Mouse (Mus musculus): ENCODE data around the gene Mbnl2. TPM values are rescaled to one million over a fixed set of nuclear protein-coding genes. Genes with fewer than 3 reads are reported as not detected.

Mbnl2 gene
- polyA plus RNA-seq, 1 experiment from 2014 or later: 14.6 TPM

DNA sequence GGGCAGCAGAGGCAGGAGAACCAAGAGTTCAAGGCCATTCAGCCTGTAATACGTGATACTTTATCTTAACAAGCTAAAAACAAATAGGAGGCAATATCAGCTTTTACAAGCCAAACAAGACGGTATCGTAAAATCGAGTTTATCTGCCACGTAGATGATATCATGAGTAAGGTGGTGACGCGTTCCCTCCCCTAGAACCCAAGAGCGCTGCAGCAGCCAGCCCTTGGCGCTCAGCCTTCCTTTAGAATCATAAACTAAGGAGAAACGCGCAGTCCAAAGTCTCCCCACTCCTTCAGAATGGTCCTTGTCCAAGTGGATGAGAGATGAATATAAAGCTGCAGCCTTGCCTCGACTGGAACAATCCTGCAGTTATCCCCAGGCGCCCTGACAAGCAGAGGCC lies 166.4 kb downstream of the Mbnl2 start:
- DNase-seq: no peak
- Histone ChIP-seq H3K9ac (no peak overlapping the region), H3K27me3 (no peaks in the 10 kb centered on the region), H3K4me3 (replicated peaks) (no peak overlapping the region), H3K36me3 (no peaks in the 10 kb centered on the region; the same call in 1 of the 2 replicates), H3K9me3 (replicated peaks) (peaks cover 3% of the 10 kb centered on the region; the same call in 1 of the 2 replicates), H3K4me2 (no peak overlapping the region), H3K4me1 (replicated peaks) (no peaks in the 10 kb centered on the region), H3K27ac (no peak overlapping the region)
- no peak for ATAC-seq (ENCODE audit: low read depth)
- 79% methylated on average over 13 of the region's 13 CpGs for WGBS (ENCODE audit: insufficient replicate concordance)

DNA sequence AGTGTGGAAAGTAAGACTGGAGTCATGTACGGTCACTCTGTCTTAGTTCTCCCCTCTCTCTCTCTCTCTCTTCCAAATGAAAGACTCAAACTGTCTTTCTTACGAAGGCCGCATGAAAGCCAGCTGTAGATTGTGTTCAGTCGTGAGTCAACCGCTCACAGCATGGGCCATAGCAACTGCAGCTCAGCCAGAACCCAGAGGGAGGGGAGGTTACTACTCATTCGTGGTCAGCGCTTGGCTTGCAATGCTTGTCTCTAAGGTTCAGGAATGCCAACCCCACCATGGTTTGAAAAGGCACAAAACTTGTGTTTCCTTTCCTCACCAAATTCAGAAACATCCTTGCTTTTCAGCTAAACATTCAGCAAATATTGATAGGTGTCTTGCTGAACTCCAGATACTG lies 178.8 kb downstream of the Mbnl2 start:
- 81% methylated on average over 7 of the region's 7 CpGs for WGBS (ENCODE audit: insufficient replicate concordance)

DNA sequence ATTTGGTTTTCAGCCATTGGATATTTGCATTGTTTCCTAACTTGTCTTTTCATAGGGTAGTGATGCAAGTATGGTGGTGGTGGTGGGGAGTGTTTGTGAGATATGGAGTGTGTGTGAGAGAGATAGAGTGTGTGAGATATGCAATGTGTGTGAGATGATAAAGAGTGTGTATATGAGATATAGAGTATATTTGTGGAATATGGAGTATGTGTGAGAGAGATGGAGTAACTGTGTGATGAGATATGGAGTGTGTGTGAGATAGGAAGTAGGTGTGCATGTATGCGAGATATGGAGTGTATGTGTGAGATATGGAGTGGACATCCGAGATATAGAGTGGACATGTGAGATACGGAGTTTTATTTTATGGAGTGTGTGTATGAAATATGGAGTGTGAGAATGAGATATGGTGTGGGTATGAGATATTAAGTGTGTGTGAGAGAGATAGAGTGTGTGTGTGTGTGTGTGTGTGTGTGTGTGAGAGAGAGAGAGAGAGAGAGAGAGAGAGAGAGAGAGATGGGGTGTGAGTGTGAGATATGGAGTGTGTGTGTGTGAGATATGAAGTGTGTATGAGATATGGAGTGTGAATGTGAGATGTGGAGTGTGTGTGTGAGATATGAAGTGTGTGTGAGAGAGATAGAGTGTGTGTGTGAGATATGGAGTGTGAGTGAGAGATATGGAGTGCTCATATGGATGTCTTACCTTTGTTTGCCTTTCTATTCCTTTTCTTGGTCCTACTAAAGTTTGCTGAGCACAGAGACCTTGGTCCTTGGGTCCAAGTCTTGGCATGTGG lies 188.7 kb downstream of the Mbnl2 start:
- Histone ChIP-seq H3K9me3 (replicated peaks) (no peaks in the 10 kb centered on the region), H3K4me1 (replicated peaks) (no peaks in the 10 kb centered on the region), H3K9ac (no peak overlapping the region), H3K4me3 (replicated peaks) (no peak overlapping the region), H3K27ac (no peak overlapping the region), H3K27me3 (no peaks in the 10 kb centered on the region), H3K4me2 (no peak overlapping the region), H3K36me3 (no peaks in the 10 kb centered on the region)
- DNase-seq (no peak), ATAC-seq (ENCODE audit: low read depth) (no peak)
- 72% methylated on average over 3 of the region's 3 CpGs for WGBS (ENCODE audit: insufficient replicate concordance)

More for the DNA sequence above, 178.8 kb downstream of the Mbnl2 start:
- H3K9me3 ChIP-seq (replicated peaks): 0 out of 2 replicates have a peak, but pooled peaks cover 4% of the 10 kb centered on the region
- ATAC-seq (ENCODE audit: low read depth): no peak
- H3K4me1 ChIP-seq (replicated peaks): no peaks in the 10 kb centered on the region
- H3K4me2 ChIP-seq: no peak overlapping the region
- no peak overlapping the region for H3K9ac ChIP-seq
- DNase-seq: no peak
- H3K36me3 ChIP-seq: no peaks in the 10 kb centered on the region
- H3K27me3 ChIP-seq: no peaks in the 10 kb centered on the region
- H3K27ac ChIP-seq: no peak overlapping the region
- no peak overlapping the region for H3K4me3 ChIP-seq (replicated peaks)

DNA sequence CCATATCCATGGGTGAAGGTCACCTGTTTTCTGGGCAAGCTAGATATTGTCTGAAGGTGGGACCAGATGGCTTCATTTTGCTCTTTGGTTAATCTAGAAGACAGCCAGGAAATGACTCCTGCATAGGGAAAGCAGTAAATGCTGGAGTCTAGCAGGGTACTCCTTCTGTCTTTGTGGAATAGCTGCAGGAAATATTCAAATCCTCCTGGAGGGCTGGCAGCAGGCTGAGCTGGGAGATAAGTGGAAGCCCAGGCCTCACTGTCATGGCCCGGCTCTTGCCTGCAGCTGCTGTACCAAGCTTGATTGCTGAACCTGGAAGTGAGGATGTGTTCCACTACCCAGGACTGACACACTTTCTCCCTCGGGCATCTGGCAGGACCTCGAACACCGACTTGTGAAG lies 191.3 kb downstream of the Mbnl2 start:
- DNase-seq: no peak
- H3K4me2 ChIP-seq: no peak overlapping the region
- no peak overlapping the region for H3K27ac ChIP-seq
- WGBS (ENCODE audit: insufficient replicate concordance): 56% methylated on average over 4 of the region's 4 CpGs
- H3K27me3 ChIP-seq: no peaks in the 10 kb centered on the region
- no peaks in the 10 kb centered on the region for H3K36me3 ChIP-seq
- no peak for ATAC-seq (ENCODE audit: low read depth)
- no peaks in the 10 kb centered on the region for H3K9me3 ChIP-seq (replicated peaks)
- H3K9ac ChIP-seq: no peak overlapping the region
- H3K4me1 ChIP-seq (replicated peaks): no peaks in the 10 kb centered on the region
- no peak overlapping the region for H3K4me3 ChIP-seq (replicated peaks)

DNA sequence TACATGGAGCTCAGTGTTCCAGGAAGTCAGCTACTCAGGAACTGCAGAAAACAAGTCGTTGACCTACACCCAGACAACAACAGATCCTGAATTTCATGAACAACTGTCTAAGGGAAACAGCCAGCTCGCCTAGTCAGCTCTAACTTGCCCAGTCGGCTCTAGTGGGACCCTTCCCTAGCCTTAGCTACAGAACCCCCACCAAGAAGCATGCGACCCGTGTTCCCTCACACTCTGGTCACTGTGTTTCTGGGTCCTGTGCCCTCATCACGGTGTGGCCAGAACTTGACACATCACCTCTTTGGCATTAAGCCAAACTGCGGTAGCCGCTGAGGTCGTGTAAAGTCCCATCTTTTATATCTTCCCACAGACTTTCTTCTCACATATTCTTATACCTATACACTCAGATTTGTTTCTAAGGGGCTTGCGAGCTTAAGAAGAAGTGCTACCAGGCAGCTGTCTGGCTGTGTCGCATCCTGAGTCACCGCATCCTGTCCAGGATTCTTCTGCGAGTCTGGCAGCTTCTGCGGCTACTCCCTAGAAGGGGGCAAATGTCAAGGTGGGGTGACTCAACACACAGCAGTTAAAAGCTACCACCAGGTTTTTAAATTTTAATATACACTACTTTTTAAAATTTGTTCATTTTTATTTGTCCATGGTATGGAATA lies 193.8 kb downstream of the Mbnl2 start:
- Histone ChIP-seq H3K36me3 (no peaks in the 10 kb centered on the region), H3K9ac (no peak overlapping the region), H3K27ac (no peak overlapping the region), H3K9me3 (replicated peaks) (no peaks in the 10 kb centered on the region), H3K27me3 (no peaks in the 10 kb centered on the region), H3K4me2 (no peak overlapping the region), H3K4me1 (replicated peaks) (no peaks in the 10 kb centered on the region), H3K4me3 (replicated peaks) (no peak overlapping the region)
- no peak for ATAC-seq (ENCODE audit: low read depth)
- WGBS (ENCODE audit: insufficient replicate concordance): 65% methylated on average over 14 of the region's 14 CpGs
- DNase-seq: no peak

DNA sequence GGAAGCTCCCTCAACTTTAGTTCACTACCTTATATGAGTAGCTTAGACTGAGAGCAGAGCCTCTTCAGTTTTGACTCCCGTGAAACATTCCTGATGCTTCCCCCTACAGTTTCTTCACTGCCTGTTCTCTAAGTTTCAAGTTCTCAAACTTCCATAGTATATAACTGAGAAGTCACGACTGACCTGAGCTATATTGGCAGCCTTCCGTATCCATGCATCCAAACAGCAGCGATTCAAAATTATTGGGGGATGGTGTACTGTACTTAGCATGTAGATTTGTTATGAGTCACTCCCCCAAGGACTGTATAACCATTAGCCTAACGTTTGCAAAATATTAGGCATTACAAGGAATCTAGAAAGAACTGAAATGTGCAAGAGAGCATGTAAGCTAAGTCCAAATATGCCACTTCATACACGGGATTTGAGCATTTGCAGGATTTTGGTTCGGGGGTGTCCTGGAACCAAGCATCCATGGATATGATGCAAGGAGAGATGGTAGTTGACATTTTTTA lies 200.8 kb downstream of the Mbnl2 start:
- H3K4me3 ChIP-seq (replicated peaks): no peak overlapping the region; the same call in 1 of the 2 replicates
- H3K4me1 ChIP-seq (replicated peaks): peaks cover 29% of the 10 kb centered on the region
- DNase-seq: no peak
- H3K4me2 ChIP-seq: peak overlapping the region; percentile 92; the same call in 1 of the 2 replicates
- H3K9me3 ChIP-seq (replicated peaks): no peaks in the 10 kb centered on the region
- no peaks in the 10 kb centered on the region for H3K36me3 ChIP-seq
- ATAC-seq (ENCODE audit: low read depth): no peak
- no peak overlapping the region for H3K9ac ChIP-seq
- H3K27me3 ChIP-seq: peaks cover 14% of the 10 kb centered on the region
- no peak overlapping the region for H3K27ac ChIP-seq
- WGBS (ENCODE audit: insufficient replicate concordance): 66% methylated on average over 7 of the region's 7 CpGs

DNA sequence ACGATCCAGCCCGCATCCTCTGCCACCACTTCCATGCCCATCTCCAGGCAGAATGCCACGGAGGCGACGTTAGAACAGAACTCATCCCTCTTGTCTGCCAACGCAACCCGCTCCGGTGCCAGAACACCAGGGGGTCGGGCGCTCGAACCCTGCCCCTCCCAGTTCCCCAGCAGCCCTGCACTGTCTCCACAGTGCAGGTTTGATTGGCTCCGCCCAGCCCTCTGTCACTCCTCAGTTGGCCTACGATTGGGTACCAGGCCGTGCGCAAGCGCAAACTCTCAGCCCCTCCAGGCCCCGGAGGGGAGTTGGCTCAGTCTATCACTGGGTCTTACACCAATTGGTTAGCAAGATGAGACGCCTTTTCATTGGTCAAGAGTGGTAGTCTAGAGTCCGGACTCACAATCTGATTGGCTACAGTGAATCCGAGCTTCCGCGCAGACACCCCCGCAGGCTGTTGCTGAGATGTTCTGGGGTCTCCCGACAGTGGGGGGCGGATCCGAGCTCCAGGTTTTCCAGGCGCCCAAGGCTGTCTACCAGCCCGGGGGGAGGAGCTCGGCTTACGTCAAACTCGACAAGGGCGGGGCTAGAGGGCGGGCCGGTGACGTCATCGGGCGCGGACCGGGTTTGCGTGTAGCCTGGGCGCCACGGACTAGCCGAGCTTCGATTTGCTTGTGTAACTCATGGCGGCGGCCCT lies 202.0 kb downstream of the Mbnl2 start:
- Histone ChIP-seq H3K27ac (peak overlapping the region; percentile 88), H3K4me2 (peak overlapping the region; percentile 92), H3K9ac (peak overlapping the region; percentile 70), H3K27me3 (peaks cover 14% of the 10 kb centered on the region), H3K36me3 (peaks cover 4% of the 10 kb centered on the region; the same call in 1 of the 2 replicates), H3K4me3 (replicated peaks) (peak overlapping the region; percentile 72), H3K4me1 (replicated peaks) (peaks cover 29% of the 10 kb centered on the region), H3K9me3 (replicated peaks) (no peaks in the 10 kb centered on the region)
- DNase-seq: peak; percentile 93
- peak; percentile 93 for ATAC-seq (ENCODE audit: low read depth)
- under 1% methylated on average over 46 of the region's 46 CpGs for WGBS (ENCODE audit: insufficient replicate concordance)

DNA sequence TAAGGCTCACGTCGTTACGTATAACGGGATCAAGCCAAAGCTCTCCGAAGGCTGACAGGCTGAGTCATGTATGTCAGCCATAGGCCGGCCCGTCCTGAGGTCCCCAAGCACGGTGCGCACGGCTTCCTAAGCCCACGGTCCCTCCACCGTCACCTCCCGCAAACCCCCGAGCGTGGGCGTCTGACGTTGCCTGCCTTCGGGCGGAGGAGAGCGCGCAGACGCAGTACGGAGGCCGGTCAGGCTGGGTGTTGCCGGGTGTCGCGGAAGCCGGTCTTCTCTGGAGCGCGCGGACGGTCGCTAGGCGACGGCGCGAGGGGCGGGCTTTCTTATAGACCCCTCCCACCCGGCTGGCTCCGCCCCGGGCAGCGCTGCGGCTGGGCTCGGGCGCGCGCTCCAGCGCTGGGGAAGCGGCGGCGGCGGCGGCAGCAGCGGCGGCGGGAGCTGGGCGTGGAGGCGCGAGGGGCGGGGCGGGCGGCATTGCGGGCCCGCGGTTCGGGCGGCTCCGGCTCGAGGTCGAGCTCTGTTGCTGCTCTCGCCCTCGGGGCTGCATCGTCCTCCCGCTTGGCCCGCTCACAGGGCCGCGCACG lies 202.6 kb downstream of the Mbnl2 start, which contains the start of gene Rap2a:
TSS of gene Rap2a (plus strand) at position 463 of the 587 bp plus-strand sequence.
- ATAC-seq (ENCODE audit: low read depth): peak; percentile 81
- WGBS (ENCODE audit: insufficient replicate concordance): under 1% methylated on average over 77 of the region's 78 CpGs

DNA sequence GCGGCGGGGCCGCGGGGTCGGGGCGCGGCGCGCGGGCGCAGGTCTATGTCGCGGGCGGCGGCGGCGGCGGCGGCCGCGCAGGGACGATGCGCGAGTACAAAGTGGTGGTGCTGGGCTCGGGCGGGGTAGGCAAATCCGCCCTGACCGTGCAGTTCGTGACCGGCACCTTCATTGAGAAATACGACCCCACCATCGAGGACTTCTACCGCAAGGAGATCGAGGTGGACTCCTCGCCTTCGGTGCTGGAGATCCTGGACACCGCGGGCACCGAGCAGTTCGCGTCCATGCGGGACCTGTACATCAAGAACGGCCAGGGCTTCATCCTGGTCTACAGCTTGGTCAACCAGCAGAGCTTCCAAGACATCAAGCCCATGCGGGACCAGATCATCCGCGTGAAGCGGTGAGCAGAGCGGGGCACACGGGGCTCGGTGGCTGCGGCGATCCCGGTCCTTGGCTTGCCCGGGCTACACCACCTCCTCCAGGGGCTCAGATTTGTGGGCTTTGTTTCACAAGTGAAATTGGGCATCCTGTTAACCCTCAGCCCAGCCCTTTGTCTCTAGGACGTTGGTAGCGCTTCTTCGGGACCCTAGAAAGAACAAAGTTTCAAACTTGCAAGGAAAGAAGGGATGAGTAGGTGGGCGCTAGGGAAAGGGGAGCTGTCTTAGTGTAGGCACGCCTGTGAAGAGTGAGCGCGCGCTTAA lies 203.3 kb downstream of the Mbnl2 start:
- ATAC-seq (ENCODE audit: low read depth) (peak; percentile 15), DNase-seq (peak; percentile 11)
- peaks cover 29% of the 10 kb centered on the region for H3K4me1 ChIP-seq (replicated peaks)
- H3K27ac ChIP-seq: peak overlapping the region; percentile 68
- peak overlapping the region; percentile 72 for H3K4me3 ChIP-seq (replicated peaks)
- H3K9me3 ChIP-seq (replicated peaks): no peaks in the 10 kb centered on the region
- WGBS (ENCODE audit: insufficient replicate concordance): under 1% methylated on average over 62 of the region's 62 CpGs
- H3K27me3 ChIP-seq: peaks cover 14% of the 10 kb centered on the region
- H3K36me3 ChIP-seq: peaks cover 7% of the 10 kb centered on the region; the same call in 1 of the 2 replicates
- H3K9ac ChIP-seq: peak overlapping the region; percentile 82
- H3K4me2 ChIP-seq: peak overlapping the region; percentile 92

More for the DNA sequence above, 202.6 kb downstream of the Mbnl2 start, which contains the start of gene Rap2a:
- peak within 1 kb of the TSS; percentile 88 for H3K27ac ChIP-seq
- H3K4me1 ChIP-seq (replicated peaks): peaks cover 29% of the 10 kb centered on the region
- H3K9ac ChIP-seq: peak within 1 kb of the TSS; percentile 82
- peak within 1 kb of the TSS; percentile 72 for H3K4me3 ChIP-seq (replicated peaks)
- DNase-seq: peak; percentile 90
- no peaks in the 10 kb centered on the region for H3K9me3 ChIP-seq (replicated peaks)
- peak within 1 kb of the TSS; percentile 92 for H3K4me2 ChIP-seq
- peaks cover 7% of the 10 kb centered on the region; the same call in 1 of the 2 replicates for H3K36me3 ChIP-seq
- peaks cover 14% of the 10 kb centered on the region for H3K27me3 ChIP-seq

DNA sequence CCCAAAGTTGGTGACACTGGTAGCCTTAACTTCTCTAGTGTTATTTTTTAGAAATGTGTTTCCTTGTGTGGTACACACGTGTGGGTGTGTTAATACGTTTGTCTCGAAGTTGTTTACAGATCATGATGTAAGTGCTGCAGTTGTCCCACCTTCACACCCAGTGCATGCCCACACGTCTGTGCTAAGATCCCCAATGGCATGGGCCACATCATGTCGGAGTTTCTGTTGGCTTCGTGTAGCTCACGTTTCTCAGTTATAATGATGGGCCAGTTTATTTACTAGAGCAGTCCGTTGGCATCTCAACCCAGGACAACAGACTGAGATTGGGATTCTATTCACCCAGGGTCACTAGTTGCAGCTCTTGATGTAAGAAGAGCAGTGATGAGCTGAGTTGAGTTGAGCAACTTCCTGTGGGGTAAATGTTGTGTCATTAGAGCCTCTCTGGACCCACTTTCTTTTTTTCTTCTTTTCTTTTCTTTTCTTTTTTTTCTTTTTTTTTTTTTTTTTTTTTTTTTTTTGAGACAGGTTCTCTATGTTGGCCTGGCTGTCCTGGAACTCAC lies 205.0 kb downstream of the Mbnl2 start:
- H3K27ac ChIP-seq: no peak overlapping the region
- no peak overlapping the region for H3K9ac ChIP-seq
- ATAC-seq (ENCODE audit: low read depth) (no peak), DNase-seq (no peak)
- no peak overlapping the region for H3K4me2 ChIP-seq
- H3K4me1 ChIP-seq (replicated peaks): peaks cover 29% of the 10 kb centered on the region
- WGBS (ENCODE audit: insufficient replicate concordance): 62% methylated on average over 8 of the region's 8 CpGs
- no peak overlapping the region for H3K4me3 ChIP-seq (replicated peaks)
- no peaks in the 10 kb centered on the region for H3K9me3 ChIP-seq (replicated peaks)
- H3K36me3 ChIP-seq: peaks cover 7% of the 10 kb centered on the region; the same call in 1 of the 2 replicates
- H3K27me3 ChIP-seq: peaks cover 14% of the 10 kb centered on the region

All from liver, embryonic 13.5 days (tissue).